Mouse (Mus musculus) Patski (cell line): ENCODE measurements at regions not wholly inside any gene's neighbourhood (a gene's known extent, or its start where the extent isn't known, plus 50 kb on each side); places are given as distances from the start of the nearest gene placed in this dataset.

ENCODE experiments used
- ATAC-seq: fragments of 100-300 bp; one replicate; pipeline ENCODE4 v1.8.0; 2021
- CTCF ChIA-PET: fragments of 350-600 bp; sonication (Branson Sonifier 250); formaldehyde crosslinking; loops from one replicate; lab custom pipeline; 2022; ENCODE audit warnings: inconsistent platforms; lab: Charles Lee
- POLR2A ChIA-PET: fragments of 350-600 bp; sonication (Branson Sonifier 250); formaldehyde crosslinking; loops from one replicate; lab custom pipeline; 2022; ENCODE audit warnings: antibody characterized with exemption, inconsistent platforms; lab: Charles Lee
- DNase-seq: peaks from one replicate; pipeline ENCODE4 v3.0.0-alpha.2; 2011; ENCODE audit warnings: low read depth, low spot score
- H3K27me3 ChIP-seq: fragments of 371-371 bp; one replicate; pipeline ENCODE4 v1.5.1; 2021
- CTCF ChIP-seq: fragments of 100-300 bp; IDR thresholded peaks from one replicate; pipeline ENCODE4 v1.5.1; 2021
- in situ Hi-C: fragments of 300-500 bp; cut with MboI; formaldehyde crosslinking; loops from 3 replicates; pipeline ENCODE4 v1.11.1; 2018; ENCODE audit warnings: low pct_unique_long_range_greater_than_20kb, mixed read lengths

- no peak for ATAC-seq
- ChIA-PET POLR2A (no interaction called here), CTCF (no interaction called here)
- no peak for TF ChIP-seq CTCF
- no peak for DNase-seq
- H3K27me3 ChIP-seq = no peaks in the 10 kb centered on the region
- in situ Hi-C loops = no loop called here
These were observed 264.6 kb upstream of the Cnr1 start for GRCm38 (mm10) chr4:33659766-33660165.

GRCm38 (mm10) chr4:33660553-33660952 is 263.8 kb upstream of the Cnr1 start:
- in situ Hi-C loops = no loop called here
- POLR2A ChIA-PET = no interaction called here
- CTCF ChIA-PET = no interaction called here
- ATAC-seq (no peak), DNase-seq (no peak)
- no peaks in the 10 kb centered on the region for H3K27me3 ChIP-seq
- no peak for TF ChIP-seq CTCF

GRCm38 (mm10) chr4:33661862-33662261 is 262.5 kb upstream of the Cnr1 start:
- POLR2A ChIA-PET = no interaction called here

GRCm38 (mm10) chr4:33662965-33663364 is 261.4 kb upstream of the Cnr1 start:
- CTCF ChIA-PET = no interaction called here
- ATAC-seq = no peak
- in situ Hi-C loops = no loop called here

More at GRCm38 (mm10) chr4:33661862-33662261, 262.5 kb upstream of the Cnr1 start:
- no peak for DNase-seq
- CTCF ChIA-PET = no interaction called here
- TF ChIP-seq CTCF = no peak
- no peak for ATAC-seq
- in situ Hi-C loops = no loop called here
- H3K27me3 ChIP-seq = no peaks in the 10 kb centered on the region

GRCm38 (mm10) chr4:33663616-33664473 is 260.5 kb upstream of the Cnr1 start:
- ChIA-PET CTCF (no interaction called here), POLR2A (no interaction called here)
- TF ChIP-seq CTCF = no peak
- ATAC-seq (no peak), DNase-seq (no peak)
- no peaks in the 10 kb centered on the region for H3K27me3 ChIP-seq
- in situ Hi-C loops = no loop called here

More at GRCm38 (mm10) chr4:33662965-33663364, 261.4 kb upstream of the Cnr1 start:
- TF ChIP-seq CTCF = no peak
- no peaks in the 10 kb centered on the region for H3K27me3 ChIP-seq
- DNase-seq = no peak
- POLR2A ChIA-PET = no interaction called here

GRCm38 (mm10) chr4:33664474-33664822 is 259.9 kb upstream of the Cnr1 start:
- no peaks in the 10 kb centered on the region for H3K27me3 ChIP-seq
- DNase-seq = no peak
- ChIA-PET POLR2A (no interaction called here), CTCF (no interaction called here)
- ATAC-seq = no peak
- in situ Hi-C loops = no loop called here
- TF ChIP-seq CTCF = no peak

GRCm38 (mm10) chr4:33665250-33665873 is 259.0 kb upstream of the Cnr1 start:
- ATAC-seq = no peak

GRCm38 (mm10) chr4:33668431-33668830 is 256.0 kb upstream of the Cnr1 start:
- DNase-seq = no peak
- CTCF ChIA-PET = no interaction called here
- no peak for ATAC-seq
- POLR2A ChIA-PET = no interaction called here
- in situ Hi-C loops = no loop called here
- TF ChIP-seq CTCF = no peak
- H3K27me3 ChIP-seq = no peaks in the 10 kb centered on the region

More at GRCm38 (mm10) chr4:33665250-33665873, 259.0 kb upstream of the Cnr1 start:
- ChIA-PET POLR2A (no interaction called here), CTCF (no interaction called here)
- in situ Hi-C loops = no loop called here
- H3K27me3 ChIP-seq = no peaks in the 10 kb centered on the region
- TF ChIP-seq CTCF = no peak
- no peak for DNase-seq

- H3K27me3 ChIP-seq = no peaks in the 10 kb centered on the region
- no peak for ATAC-seq
- ChIA-PET CTCF (no interaction called here), POLR2A (no interaction called here)
- TF ChIP-seq CTCF = no peak
- in situ Hi-C loops = no loop called here
- DNase-seq = no peak
These were observed 249.3 kb upstream of the Cnr1 start for GRCm38 (mm10) chr4:33675044-33675443.

- no peak for TF ChIP-seq CTCF
- DNase-seq = no peak
- ChIA-PET POLR2A (no interaction called here), CTCF (no interaction called here)
- in situ Hi-C loops = no loop called here
- ATAC-seq = no peak
- no peaks in the 10 kb centered on the region for H3K27me3 ChIP-seq
These were observed 245.0 kb upstream of the Cnr1 start for GRCm38 (mm10) chr4:33679351-33679750.

GRCm38 (mm10) chr4:33686135-33686534 is 238.3 kb upstream of the Cnr1 start:
- DNase-seq = no peak
- POLR2A ChIA-PET = no interaction called here
- peaks cover 5% of the 10 kb centered on the region for H3K27me3 ChIP-seq
- in situ Hi-C loops = no loop called here
- ATAC-seq = no peak
- TF ChIP-seq CTCF = no peak
- CTCF ChIA-PET = no interaction called here
